Mouse (Mus musculus) C2C12 (cell line): ENCODE results near the gene Rbfox3. TPM values are rescaled to one million over a fixed set of nuclear protein-coding genes. Genes with fewer than 3 reads are reported as not detected.

Experiments used
- H3K27me3 ChIP-seq: one replicate; pipeline ENCODE4 v1.6.1; 2011; ENCODE audit not compliant: control insufficient read depth, insufficient read depth, insufficient read length
- H3K36me3 ChIP-seq: one replicate; pipeline ENCODE4 v1.6.1; 2011; ENCODE audit not compliant: control insufficient read depth, insufficient read depth
- H3K4me3 ChIP-seq: one replicate; pipeline ENCODE4 v1.5.1; 2011; ENCODE audit warnings: mild to moderate bottlenecking, control low read depth; ENCODE audit not compliant: poor library complexity, insufficient read depth, severe bottlenecking
- H3K79me2 ChIP-seq: one replicate; pipeline ENCODE4 v1.6.1; 2011; ENCODE audit not compliant: control insufficient read depth, insufficient read depth
- H3K79me3 ChIP-seq: one replicate; pipeline ENCODE4 v1.6.1; 2011; ENCODE audit warnings: low read depth, control low read depth
- H3ac ChIP-seq: one replicate; pipeline ENCODE3; 2011; ENCODE audit warnings: low read depth; ENCODE audit not compliant: control insufficient read depth, insufficient read length
- CEBPB ChIP-seq: IDR thresholded peaks from one replicate; pipeline ENCODE4 v1.6.1; 2011; ENCODE audit warnings: low read depth, mild to moderate bottlenecking, control low read depth, moderate library complexity
- CTCF ChIP-seq: IDR thresholded peaks from one replicate; pipeline ENCODE4 v1.5.1; 2011; ENCODE audit not compliant: control insufficient read depth, insufficient read depth, insufficient read length
- FOSL1 ChIP-seq: IDR thresholded peaks from one replicate; pipeline ENCODE4 v1.8.0; 2011; ENCODE audit warnings: mild to moderate bottlenecking, low read length; ENCODE audit not compliant: poor library complexity, insufficient read depth, severe bottlenecking
- MAX ChIP-seq: IDR thresholded peaks from one replicate; pipeline ENCODE4 v1.6.1; 2011; ENCODE audit warnings: mild to moderate bottlenecking, control low read depth
- MYOD1 ChIP-seq: IDR thresholded peaks from one replicate; pipeline ENCODE4 v1.6.1; 2011; ENCODE audit warnings: low read depth; ENCODE audit not compliant: control insufficient read depth, insufficient read length
- MYOG ChIP-seq: IDR thresholded peaks from one replicate; pipeline ENCODE4 v1.6.1; 2011; ENCODE audit not compliant: control insufficient read depth, insufficient read length; ENCODE audit errors: extremely low read depth
- USF1 ChIP-seq: IDR thresholded peaks from one replicate; pipeline ENCODE4 v1.6.1; 2011; ENCODE audit warnings: low read depth, mild to moderate bottlenecking, control low read depth, moderate library complexity
- polyA plus RNA-seq: library from polyadenylated mRNA; unstranded; fragments of >200 nt; fragmentation: generic; extraction: Trizol; gene quantifications from one replicate; pipeline ENCODE4 v1.2.1, GENCODE M21; 2012; ENCODE audit warnings: missing spikeins

Gene Rbfox3
- polyA plus RNA-seq, 1 experiment, result not detected

GRCm38 (mm10) chr11:118821353-118821752, 90.0 kb downstream of the Rbfox3 start:
- TF ChIP-seq CTCF (no peak), MYOG (no peak), MYOD1 (no peak), USF1 (no peak), MAX (no peak), CEBPB (no peak), FOSL1 (no peak)
- H3K79me2 ChIP-seq, result no peaks in the 10 kb centered on the region
- H3ac ChIP-seq, result no peak overlapping the region
- no peaks in the 10 kb centered on the region for H3K79me3 ChIP-seq
- H3K36me3 ChIP-seq, result no peaks in the 10 kb centered on the region
- no peak overlapping the region for H3K4me3 ChIP-seq
- peaks cover 27% of the 10 kb centered on the region for H3K27me3 ChIP-seq

- no peak overlapping the region for H3ac ChIP-seq
- no peaks in the 10 kb centered on the region for H3K36me3 ChIP-seq
- no peak overlapping the region for H3K4me3 ChIP-seq
- peaks cover 20% of the 10 kb centered on the region for H3K27me3 ChIP-seq
- no peaks in the 10 kb centered on the region for H3K79me3 ChIP-seq
- TF ChIP-seq MYOG (no peak), CTCF (no peak), USF1 (no peak), FOSL1 (no peak), MAX (no peak), CEBPB (no peak), MYOD1 (no peak)
- H3K79me2 ChIP-seq, result no peaks in the 10 kb centered on the region
These were observed 92.9 kb downstream of the Rbfox3 start for GRCm38 (mm10) chr11:118818528-118818927.

GRCm38 (mm10) chr11:118815118-118815517, 96.3 kb downstream of the Rbfox3 start:
- Histone ChIP-seq H3K79me3 (no peaks in the 10 kb centered on the region), H3K79me2 (no peaks in the 10 kb centered on the region), H3K36me3 (no peaks in the 10 kb centered on the region), H3K4me3 (no peak overlapping the region), H3ac (no peak overlapping the region), H3K27me3 (peaks cover 39% of the 10 kb centered on the region)
- TF ChIP-seq MAX (no peak), MYOG (no peak), USF1 (no peak), CEBPB (no peak), MYOD1 (no peak), FOSL1 (no peak), CTCF (no peak)

- Histone ChIP-seq H3K79me3 (no peaks in the 10 kb centered on the region), H3K27me3 (peaks cover 49% of the 10 kb centered on the region), H3K36me3 (no peaks in the 10 kb centered on the region), H3ac (no peak overlapping the region), H3K4me3 (no peak overlapping the region), H3K79me2 (no peaks in the 10 kb centered on the region)
- TF ChIP-seq MAX, result no peak
- TF ChIP-seq CTCF, result no peak
- TF ChIP-seq MYOD1, result no peak
- TF ChIP-seq MYOG, result no peak
- TF ChIP-seq USF1, result no peak
- TF ChIP-seq FOSL1, result no peak
- TF ChIP-seq CEBPB, result no peak
These were observed 97.5 kb downstream of the Rbfox3 start for GRCm38 (mm10) chr11:118813942-118814341.

GRCm38 (mm10) chr11:118811404-118811803, 100.0 kb downstream of the Rbfox3 start:
- Histone ChIP-seq H3K79me3 (no peaks in the 10 kb centered on the region), H3K79me2 (no peaks in the 10 kb centered on the region), H3K27me3 (peaks cover 69% of the 10 kb centered on the region), H3K36me3 (no peaks in the 10 kb centered on the region), H3ac (no peak overlapping the region), H3K4me3 (no peak overlapping the region)
- no peak for TF ChIP-seq MAX
- no peak for TF ChIP-seq USF1
- no peak for TF ChIP-seq FOSL1
- TF ChIP-seq MYOG, result no peak
- no peak for TF ChIP-seq MYOD1
- TF ChIP-seq CTCF, result no peak
- no peak for TF ChIP-seq CEBPB

- no peaks in the 10 kb centered on the region for H3K79me2 ChIP-seq
- no peak for TF ChIP-seq MYOG
- TF ChIP-seq CEBPB, result no peak
- TF ChIP-seq CTCF, result no peak
- TF ChIP-seq FOSL1, result no peak
- H3K79me3 ChIP-seq, result no peaks in the 10 kb centered on the region
- H3ac ChIP-seq, result no peak overlapping the region
- peaks cover 81% of the 10 kb centered on the region for H3K27me3 ChIP-seq
- no peak overlapping the region for H3K4me3 ChIP-seq
- H3K36me3 ChIP-seq, result no peaks in the 10 kb centered on the region
These were observed 103.9 kb downstream of the Rbfox3 start for GRCm38 (mm10) chr11:118807511-118807910.
